ENCODE assay signal across 8 mouse cellular contexts in genomic region chr16:93079660-93080390, GRCm38 (mm10).
DNase-seq lines count a peak whose midpoint lies in the region; ATAC-seq lines count a peak whose summit lies in the region.

No protein-coding gene starts in this region.

- WGBS in embryonic facial prominence, embryonic 12.5 days, result 24% methylated on average over 17 of the region's 17 CpGs
- 60% methylated on average over 17 of the region's 17 CpGs for WGBS in heart, embryonic 13.5 days
- 23% methylated on average over 17 of the region's 17 CpGs for WGBS in kidney, embryonic 15.5 days

- H3K9ac ChIP-seq in embryonic facial prominence, embryonic 12.5 days, result no peak overlapping the region
- no peak overlapping the region; the same call in 1 of the 2 replicates for H3K9ac ChIP-seq in heart, embryonic 13.5 days
- H3K9ac ChIP-seq in kidney, embryonic 15.5 days, result no peak overlapping the region

- peaks cover 19% of the 10 kb centered on the region for H3K4me1 ChIP-seq in embryonic facial prominence, embryonic 12.5 days
- peaks cover 17% of the 10 kb centered on the region; the same call in 1 of the 2 replicates for H3K4me1 ChIP-seq in heart, embryonic 13.5 days
- H3K4me1 ChIP-seq in kidney, embryonic 15.5 days, result peaks cover 21% of the 10 kb centered on the region

- H3K27me3 ChIP-seq in embryonic facial prominence, embryonic 12.5 days, result no peaks in the 10 kb centered on the region
- peaks cover 39% of the 10 kb centered on the region for H3K27me3 ChIP-seq in heart, embryonic 13.5 days (replicated peaks)
- H3K27me3 ChIP-seq in kidney, embryonic 15.5 days, result peaks cover 18% of the 10 kb centered on the region

- ATAC-seq in embryonic facial prominence, embryonic 12.5 days (ENCODE audit: insufficient number of reproducible peaks, insufficient read depth, low FRiP score, low TSS enrichment), result peak; percentile 66; the same call in 1 of the 2 replicates
- ATAC-seq in heart, embryonic 13.5 days (ENCODE audit: extremely low read depth, insufficient number of reproducible peaks, low FRiP score, low TSS enrichment), result no peak
- ATAC-seq in kidney, embryonic 15.5 days (replicated peaks; ENCODE audit: low FRiP score), result peak; percentile 76

- H3K36me3 ChIP-seq in embryonic facial prominence, embryonic 12.5 days, result no peaks in the 10 kb centered on the region
- no peaks in the 10 kb centered on the region for H3K36me3 ChIP-seq in heart, embryonic 13.5 days
- no peaks in the 10 kb centered on the region for H3K36me3 ChIP-seq in kidney, embryonic 15.5 days

- no peaks in the 10 kb centered on the region for H3K9me3 ChIP-seq in embryonic facial prominence, embryonic 12.5 days
- peaks cover 4% of the 10 kb centered on the region; the same call in 1 of the 2 replicates for H3K9me3 ChIP-seq in heart, embryonic 13.5 days
- no peaks in the 10 kb centered on the region for H3K9me3 ChIP-seq in kidney, embryonic 15.5 days (replicated peaks)

- peak overlapping the region; percentile 69 for H3K27ac ChIP-seq in embryonic facial prominence, embryonic 12.5 days
- H3K27ac ChIP-seq in heart, embryonic 13.5 days (replicated peaks), result peak overlapping the region; percentile 25; the same call in 1 of the 2 replicates
- H3K27ac ChIP-seq in kidney, embryonic 15.5 days, result peak overlapping the region; percentile 45

- peak; percentile 52 for DNase-seq in adrenal gland, adult 2 months
- peak; percentile 38 to 58 for DNase-seq in lung, postnatal 4 days
- peak; percentile 13 for DNase-seq in thymus, postnatal 0 days (ENCODE audit: low spot score)
- DNase-seq in spleen, adult 12 weeks (ENCODE audit: low spot score), result no peak
- no peak for DNase-seq in spleen, postnatal 4 days (ENCODE audit: low spot score in 2 of 2)

- peak overlapping the region; percentile 4; the same call in 1 of the 2 replicates for H3K4me3 ChIP-seq in embryonic facial prominence, embryonic 12.5 days
- 0 out of 2 replicates have a peak overlapping the region, but pooled peaks have one; percentile 15 for H3K4me3 ChIP-seq in heart, embryonic 13.5 days
- H3K4me3 ChIP-seq in kidney, embryonic 15.5 days (replicated peaks), result peak overlapping the region; percentile 27

- peak overlapping the region; percentile 30 for H3K4me2 ChIP-seq in embryonic facial prominence, embryonic 12.5 days (replicated peaks)
- peak overlapping the region; percentile 52 for H3K4me2 ChIP-seq in heart, embryonic 13.5 days
- H3K4me2 ChIP-seq in kidney, embryonic 15.5 days, result peak overlapping the region; percentile 56

Comparison
In these comparisons a context has a peak if more than half of its experiments do, and no peak if none do; other contexts are left out.
1. DNase-seq: peak in adrenal gland, adult 2 months (single experiment), lung, postnatal 4 days (2 of 2) and thymus, postnatal 0 days (single experiment); none in spleen, adult 12 weeks (single experiment) and spleen, postnatal 4 days (0 of 2).
2. Peak in every context shown above with its lines, with median percentiles within 50 percentile points of each other: H3K27ac ChIP-seq, H3K4me2 ChIP-seq and H3K4me3 ChIP-seq.